Mouse (Mus musculus) liver, postnatal 0 days (tissue): ENCODE results near the gene Hist1h2ah.

Source experiments
- CTCF ChIP-seq: sonication (generic); IDR thresholded peaks from 2 replicates; pipeline ENCODE4 v1.5.1; 2016; ENCODE audit warnings: antibody characterized with exemption, low read depth
- EP300 ChIP-seq: IDR thresholded peaks from 2 replicates; pipeline ENCODE4 v1.6.1; 2016; ENCODE audit warnings: antibody characterized with exemption, low read depth, mild to moderate bottlenecking

GRCm38 (mm10) chr13:22028673-22029460 is 6.5 kb downstream of the Hist1h2ah start:
- TF ChIP-seq CTCF (peak; percentile 99), EP300 (no peak)
